Mouse (Mus musculus) right cerebral cortex, adult 2 months (tissue): ENCODE measurements around the gene Sash3.

Experiments used
- DNase-seq, 2 experiments: peaks; one replicate each; pipeline ENCODE4 v3.0.0; 2021 to 2022; ENCODE audit warnings: low spot score in 2 of 2

Sash3 gene

GRCm38 (mm10) chrX:48146262-48146661 is at the start of gene Sash3:
Gene Sash3 (plus strand): TSS chrX:48146436.
- no peak for DNase-seq

- no peak for DNase-seq
Measured at GRCm38 (mm10) chrX:48096580-48096979, 49.7 kb upstream of the Sash3 start.

- DNase-seq: peak in 1 of 2 experiments; percentile 11
Measured at GRCm38 (mm10) chrX:48098470-48099129, 47.6 kb upstream of the Sash3 start.

- DNase-seq: no peak
Measured at GRCm38 (mm10) chrX:48099871-48100270, 46.4 kb upstream of the Sash3 start.

- DNase-seq: no peak
Measured at GRCm38 (mm10) chrX:48103256-48103655, 43.0 kb upstream of the Sash3 start.

- peak; percentile 18 to 38 for DNase-seq
Measured at GRCm38 (mm10) chrX:48104736-48105441, 41.3 kb upstream of the Sash3 start.

GRCm38 (mm10) chrX:48106226-48106625 is 40.0 kb upstream of the Sash3 start:
- no peak for DNase-seq

GRCm38 (mm10) chrX:48108394-48109315 is 37.6 kb upstream of the Sash3 start, which contains the start of gene Xpnpep2:
Gene Xpnpep2 (plus strand): TSS chrX:48108725.
- no peak for DNase-seq

- no peak for DNase-seq
Measured at GRCm38 (mm10) chrX:48109316-48109655, 37.0 kb upstream of the Sash3 start.

- DNase-seq: no peak
Measured at GRCm38 (mm10) chrX:48119294-48119693, 26.9 kb upstream of the Sash3 start.

GRCm38 (mm10) chrX:48124132-48125071 is 21.8 kb upstream of the Sash3 start:
- peak; percentile 47 to 51 for DNase-seq

GRCm38 (mm10) chrX:48126903-48127476 is 19.2 kb upstream of the Sash3 start:
- no peak for DNase-seq

- DNase-seq: no peak
Measured at GRCm38 (mm10) chrX:48127502-48128218, 18.6 kb upstream of the Sash3 start.

- DNase-seq: no peak
Measured at GRCm38 (mm10) chrX:48129167-48129566, 17.1 kb upstream of the Sash3 start.

GRCm38 (mm10) chrX:48136935-48137334 is 9.3 kb upstream of the Sash3 start:
- DNase-seq: no peak

GRCm38 (mm10) chrX:48138011-48138410 is 8.2 kb upstream of the Sash3 start:
- DNase-seq: no peak

GRCm38 (mm10) chrX:48138539-48139275 is 7.5 kb upstream of the Sash3 start:
- DNase-seq: no peak

- no peak for DNase-seq
Measured at GRCm38 (mm10) chrX:48139368-48140285, 6.6 kb upstream of the Sash3 start.
